Mouse (Mus musculus) gastrocnemius, adult 8-10 months (tissue): Measurements from ENCODE around the gene Ncapd3. TPM values are rescaled to one million over a fixed set of nuclear protein-coding genes. Genes with fewer than 3 reads are reported as not detected.
A peak's percentile ranks its signal among the peaks of the same experiment; 100 is the strongest.

ENCODE experiments used
- DNase-seq, 2 experiments: peaks; one replicate each; pipeline ENCODE4 v3.0.0; 2022; ENCODE audit warnings: low spot score in 2 of 2
- total RNA-seq, 4 experiments: library from RNA; stranded (reverse); gene quantifications; 2 replicates each; pipeline ENCODE4 v1.2.4; 2022

Ncapd3 gene
- total RNA-seq, 4 experiments from 2014 or later = 4.7 to 5.7 (median 5.0) TPM

DNA sequence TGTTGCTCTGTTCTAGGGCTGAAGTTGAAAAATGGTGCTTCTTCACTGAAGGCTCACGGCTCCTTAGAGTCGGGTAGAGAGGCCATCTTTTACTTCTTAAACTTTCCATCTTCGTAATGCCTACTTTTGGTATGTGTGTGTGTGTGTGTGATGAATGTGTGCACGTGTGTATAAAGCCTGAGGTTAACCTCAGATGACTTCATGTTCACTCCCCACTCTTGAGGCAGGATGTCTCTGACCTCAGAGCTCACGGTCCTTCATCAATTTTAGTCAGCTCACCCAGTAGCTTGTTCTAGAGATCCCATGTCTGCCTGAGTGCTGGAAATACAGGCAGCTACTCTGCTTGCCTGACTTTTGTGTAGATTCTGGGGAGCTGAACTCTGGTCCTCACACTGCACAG lies 13.9 kb downstream of the Ncapd3 start:
- DNase-seq = no peak

DNA sequence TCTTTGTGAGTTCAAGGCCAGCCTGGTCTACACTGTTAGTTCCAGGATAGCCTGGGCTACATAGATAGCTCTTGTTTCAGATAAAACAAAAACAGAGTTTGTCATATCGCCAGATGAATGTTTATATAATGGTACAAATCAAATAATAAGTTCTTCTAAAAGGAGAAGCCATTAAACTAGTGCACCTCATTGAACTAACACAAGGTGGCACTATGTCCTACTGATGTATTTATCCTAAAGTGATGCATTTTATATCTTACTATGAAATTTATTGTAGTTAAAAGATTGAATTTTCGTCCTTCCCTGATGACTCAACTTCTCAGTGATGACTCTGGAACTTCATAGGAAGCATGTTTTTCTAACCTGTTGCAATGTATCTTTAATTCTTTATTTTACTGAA lies 19.5 kb downstream of the Ncapd3 start:
- no peak for DNase-seq

DNA sequence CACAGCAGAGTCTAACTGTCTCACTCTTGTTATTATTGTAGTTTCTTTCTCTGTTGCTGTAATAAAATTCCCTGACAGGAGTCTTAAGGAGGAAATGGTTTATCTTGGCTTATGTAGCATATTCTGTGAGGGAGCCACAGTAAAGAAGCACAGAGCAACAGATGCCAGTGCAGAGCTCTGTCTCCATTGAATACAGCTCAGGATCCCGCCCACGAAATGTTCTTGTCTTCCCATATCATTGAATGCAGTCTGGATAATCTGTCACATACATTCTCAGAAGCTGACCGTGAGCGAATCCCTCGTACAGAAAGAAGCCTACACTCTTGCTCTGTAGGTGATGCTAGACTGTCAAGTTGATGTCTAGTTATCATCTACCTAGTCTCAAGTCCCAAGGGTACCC lies 28.4 kb downstream of the Ncapd3 start:
- DNase-seq = no peak

DNA sequence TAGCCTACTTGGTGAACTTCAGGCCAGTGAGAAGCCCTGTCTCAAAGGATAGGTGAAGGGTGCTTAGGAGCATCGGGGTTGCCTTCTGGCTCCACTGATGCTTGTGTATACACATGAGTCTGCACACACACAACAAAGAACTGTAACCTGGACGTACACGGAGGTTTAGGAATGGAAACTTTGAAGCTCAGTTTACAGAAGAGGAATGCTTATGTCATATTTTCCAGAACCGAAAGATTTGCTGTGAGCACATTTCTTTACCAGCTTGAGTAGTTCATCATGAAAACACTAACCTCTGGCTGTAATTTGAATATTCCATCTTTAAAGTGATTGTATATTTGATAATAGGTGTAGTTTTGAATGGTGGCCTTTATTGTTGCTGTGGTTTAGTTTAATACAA lies 40.9 kb downstream of the Ncapd3 start:
- DNase-seq = no peak

DNA sequence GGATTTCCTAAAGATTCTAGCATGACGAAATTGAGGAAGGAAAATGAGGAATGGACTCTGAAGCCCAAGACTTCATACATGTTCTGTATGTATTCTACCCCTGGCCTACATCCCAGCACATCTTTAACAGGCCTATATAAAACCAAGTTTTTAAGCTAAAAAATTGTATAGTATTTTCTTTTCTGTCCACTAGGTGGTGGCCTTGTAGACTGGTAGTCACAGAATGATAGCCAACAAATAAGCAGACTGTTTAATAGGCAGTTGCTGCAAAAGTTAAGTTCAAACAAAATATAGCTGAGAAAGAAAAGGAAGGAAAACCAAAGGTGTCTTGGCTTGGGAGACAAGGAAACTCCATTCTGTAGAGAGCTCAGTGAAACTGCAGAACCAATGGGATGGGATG lies 44.7 kb downstream of the Ncapd3 start:
- no peak for DNase-seq

DNA sequence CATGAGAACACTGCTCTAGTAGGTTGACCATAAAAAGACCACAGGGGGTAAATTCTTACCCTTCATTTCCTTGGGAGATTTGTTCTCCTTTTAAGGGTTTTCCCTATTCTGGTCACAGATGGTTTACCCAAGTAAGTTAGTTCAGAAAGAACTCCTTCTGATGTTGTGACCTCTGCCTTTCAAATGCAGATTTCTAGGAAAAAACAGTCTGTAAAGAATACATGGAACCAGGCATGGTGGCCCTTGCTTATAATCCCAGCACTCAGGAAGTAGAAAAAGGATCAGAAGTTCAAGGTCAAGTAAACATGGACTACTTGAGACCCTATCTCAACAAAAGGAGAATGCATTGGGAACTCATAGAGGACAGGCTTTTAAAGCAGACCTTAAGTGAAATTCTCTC lies 45.8 kb downstream of the Ncapd3 start:
- no peak for DNase-seq

DNA sequence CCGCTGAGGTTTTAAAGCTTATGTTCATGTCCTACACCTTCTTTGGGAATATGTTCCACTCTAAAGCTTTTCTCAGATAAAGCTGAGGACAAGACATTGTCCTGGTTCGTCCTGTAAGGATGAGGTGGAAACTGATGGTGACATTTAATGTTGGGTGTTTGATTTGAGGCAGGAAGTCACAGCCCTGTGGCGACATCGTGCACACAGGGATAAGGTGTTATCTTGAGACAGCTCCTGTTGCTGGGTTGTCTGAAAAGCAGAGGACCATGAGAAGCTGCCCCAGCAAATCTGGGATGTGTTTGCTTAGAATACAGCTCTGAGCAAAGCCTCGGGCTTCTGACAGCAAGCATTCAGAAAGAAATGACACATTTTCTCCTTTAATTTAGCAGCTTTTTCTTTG lies 56.3 kb downstream of the Ncapd3 start:
- DNase-seq = no peak

DNA sequence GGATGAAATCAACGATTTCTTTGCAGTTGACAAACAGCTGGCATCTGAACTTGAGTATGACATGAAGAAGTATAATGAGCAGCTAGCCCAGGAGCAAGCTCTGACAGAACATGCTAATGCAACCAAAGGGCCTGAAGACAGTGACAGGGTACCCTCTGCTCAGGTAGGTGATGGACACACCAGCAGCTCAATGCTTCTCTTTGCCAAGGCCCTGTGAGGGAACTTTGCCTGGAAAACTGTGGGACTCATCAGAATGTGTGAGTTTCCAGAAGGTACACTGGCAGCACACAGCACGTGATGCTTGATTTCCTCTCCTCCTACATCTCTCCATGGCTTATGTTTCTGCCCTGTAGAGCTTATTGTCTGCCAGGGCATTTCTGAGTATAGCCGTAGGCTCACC lies 57.4 kb downstream of the Ncapd3 start:
- no peak for DNase-seq

DNA sequence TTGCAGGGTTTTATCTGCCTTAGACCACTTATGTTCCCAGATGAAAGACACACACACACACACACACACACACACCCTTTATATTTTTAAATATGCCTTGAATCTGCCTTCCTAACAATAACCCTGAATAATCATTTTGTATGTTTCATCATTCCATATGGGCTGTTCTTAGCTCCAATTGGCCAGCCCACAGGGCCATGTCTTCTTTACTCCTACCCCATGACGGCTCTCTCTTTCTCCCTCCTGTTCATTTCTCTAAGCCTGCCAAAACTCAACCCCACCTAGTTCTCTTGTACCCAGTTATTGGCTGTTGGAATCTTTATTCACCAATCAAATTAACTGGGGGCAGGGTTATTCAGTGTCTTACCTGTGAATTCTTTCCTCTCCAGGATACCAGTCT lies 60.2 kb downstream of the Ncapd3 start:
- no peak for DNase-seq

DNA sequence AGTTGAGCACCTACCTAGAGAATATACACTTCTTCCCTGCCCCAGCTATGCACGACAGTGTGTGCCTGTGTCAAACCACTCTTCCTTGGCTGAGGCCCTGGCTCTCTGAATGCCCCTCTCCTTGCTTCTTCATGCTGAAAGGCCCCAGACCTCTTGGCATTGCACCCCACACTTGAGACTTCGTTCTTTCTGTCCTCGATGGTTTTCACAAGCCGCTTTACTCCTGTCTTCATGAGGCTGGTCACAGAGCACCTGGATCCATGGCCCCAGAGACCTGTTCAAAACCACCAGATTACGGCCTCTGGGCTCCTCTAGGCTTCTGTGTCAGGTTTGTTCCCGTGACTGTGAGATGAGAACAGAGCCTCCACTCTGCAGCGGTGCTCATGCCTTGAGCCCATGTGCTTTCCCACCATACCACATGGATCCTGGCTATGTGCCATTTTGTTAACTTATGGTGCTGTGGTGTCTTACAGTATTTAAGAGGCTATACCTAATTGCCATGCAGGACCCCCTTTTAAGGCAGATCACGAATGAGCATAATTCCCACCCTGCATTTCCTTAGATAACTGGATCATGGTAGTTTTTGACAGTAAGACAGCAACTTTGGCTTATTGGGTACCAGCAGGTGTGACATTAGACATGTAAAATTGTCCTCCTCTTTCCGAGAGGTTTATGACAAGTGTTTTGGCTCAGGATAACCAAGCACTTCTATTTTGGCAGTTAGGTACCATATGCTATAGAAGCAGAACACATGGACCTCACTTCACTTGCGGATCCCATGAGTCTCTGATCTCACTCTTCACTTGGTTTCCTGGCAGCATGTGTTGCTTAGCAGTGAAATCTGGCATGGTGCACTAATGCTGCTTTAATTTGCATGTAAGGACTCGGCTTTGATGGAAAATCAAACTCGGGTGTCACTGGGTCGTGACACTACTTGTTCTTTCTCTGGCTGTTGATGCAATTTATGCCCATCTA lies 61.1 kb downstream of the Ncapd3 start:
- no peak for DNase-seq

DNA sequence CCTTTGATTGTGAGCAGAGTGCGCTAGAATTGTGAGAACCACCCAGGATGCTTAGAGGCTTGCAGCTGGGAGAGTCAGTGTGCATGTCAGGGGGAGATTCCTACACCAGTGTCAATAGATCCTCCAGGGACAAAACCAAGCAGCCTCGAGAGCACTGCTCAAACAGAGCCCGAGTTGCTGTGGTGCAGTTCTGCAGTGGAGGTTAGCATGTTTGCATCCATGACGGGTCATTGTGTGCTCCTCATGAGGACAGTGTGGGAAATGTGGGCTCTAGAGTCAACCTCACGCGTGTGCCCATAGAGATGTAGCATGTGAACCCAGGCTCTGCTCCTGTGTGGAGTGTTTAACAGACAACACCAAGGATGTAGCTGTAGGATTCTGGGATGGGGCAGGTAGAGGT lies 62.9 kb downstream of the Ncapd3 start:
- DNase-seq = no peak

DNA sequence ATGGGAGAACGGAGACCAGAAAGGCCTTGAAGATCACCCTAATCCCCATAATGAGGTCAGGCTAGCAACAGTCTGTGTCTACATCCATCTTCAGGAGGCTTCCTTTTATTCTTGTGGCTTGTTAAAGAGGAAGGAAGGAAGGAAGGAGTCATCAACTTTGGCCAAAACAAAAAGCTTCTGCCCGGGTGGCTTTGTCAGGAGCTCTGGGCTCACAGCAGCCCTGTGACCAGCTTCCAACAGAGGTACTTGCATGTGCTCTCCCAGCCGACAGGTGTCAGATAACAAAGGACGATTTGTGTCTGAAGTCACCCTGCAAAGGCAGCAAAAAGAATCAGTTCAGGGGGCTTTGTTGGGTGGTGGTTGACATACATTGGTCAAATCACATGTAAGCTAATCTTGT lies 68.1 kb downstream of the Ncapd3 start:
- DNase-seq = no peak

DNA sequence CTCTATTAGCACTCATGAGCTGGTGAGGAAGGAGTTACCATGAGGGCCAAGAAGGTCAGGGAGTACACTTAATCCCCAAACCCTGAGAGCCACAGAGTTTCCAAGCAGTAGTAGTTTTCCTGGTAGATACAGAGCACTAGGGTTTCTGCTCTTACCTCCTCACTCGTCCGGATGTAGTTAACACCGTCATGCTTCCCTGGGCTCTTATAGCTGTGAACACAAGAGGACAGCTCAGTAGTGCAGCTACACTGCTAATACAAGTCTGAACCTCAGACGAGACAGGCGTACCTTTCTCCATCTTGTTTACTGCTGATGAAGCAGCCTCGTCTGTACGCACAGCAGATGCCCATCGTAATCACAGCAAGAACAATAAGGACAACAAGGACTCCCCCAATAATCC lies 68.6 kb downstream of the Ncapd3 start:
- no peak for DNase-seq

DNA sequence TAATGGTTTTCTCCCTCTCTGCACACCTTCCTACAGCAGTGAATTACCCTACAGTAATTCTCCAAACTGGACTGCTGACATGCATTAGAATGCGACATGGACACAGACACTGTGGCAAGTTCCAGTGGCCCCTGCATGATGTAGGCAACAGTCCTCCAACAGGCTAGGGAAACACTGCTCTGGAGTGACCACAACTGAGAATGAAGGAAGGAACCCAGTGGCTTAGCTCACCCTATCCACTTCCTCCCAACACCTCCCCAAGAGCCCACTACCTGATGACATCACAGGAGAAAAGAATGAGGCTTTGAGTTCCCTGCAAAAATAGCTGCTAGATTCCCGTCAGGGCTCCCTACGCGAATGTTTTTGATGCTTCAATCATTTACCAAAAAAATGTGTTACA lies 69.5 kb downstream of the Ncapd3 start:
- no peak for DNase-seq

DNA sequence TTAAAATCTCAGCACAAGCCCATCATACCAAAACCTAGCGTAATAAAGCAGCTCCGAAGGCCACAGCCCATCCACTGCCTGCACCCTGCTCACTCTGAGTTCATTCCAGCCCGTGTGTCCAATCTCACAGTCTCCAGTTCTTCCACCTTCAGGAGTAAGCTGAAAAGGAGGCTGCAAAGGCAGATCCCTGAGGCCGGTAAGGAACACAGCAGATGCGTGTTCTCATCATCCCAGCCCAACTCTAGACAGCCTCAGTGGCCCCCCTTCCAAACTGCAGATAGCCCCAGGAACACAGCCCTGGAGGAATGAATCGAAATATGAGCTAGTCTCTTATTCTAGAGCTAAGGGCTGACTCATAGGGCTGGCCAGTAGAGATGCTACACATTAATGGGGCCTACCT lies 71.5 kb downstream of the Ncapd3 start:
- DNase-seq = no peak

DNA sequence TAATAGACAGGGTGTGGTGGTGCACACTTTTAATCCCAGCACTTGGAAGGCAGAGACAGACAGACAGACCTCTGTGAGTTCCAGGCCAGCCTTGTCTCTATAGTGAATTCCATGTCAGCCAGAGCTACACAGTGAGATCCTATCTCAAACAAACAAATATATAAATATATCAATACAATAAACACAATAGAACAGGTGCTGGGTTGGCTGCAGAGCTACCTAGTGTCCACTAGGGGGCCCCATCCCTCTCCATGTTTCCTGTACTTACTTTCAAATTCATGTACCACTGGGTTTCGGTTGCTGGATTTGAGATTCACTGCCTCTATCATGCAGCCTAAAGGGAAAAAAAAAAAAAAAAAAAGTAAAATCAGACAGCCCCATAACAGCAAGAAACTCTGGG lies 76.1 kb downstream of the Ncapd3 start:
- DNase-seq = no peak

DNA sequence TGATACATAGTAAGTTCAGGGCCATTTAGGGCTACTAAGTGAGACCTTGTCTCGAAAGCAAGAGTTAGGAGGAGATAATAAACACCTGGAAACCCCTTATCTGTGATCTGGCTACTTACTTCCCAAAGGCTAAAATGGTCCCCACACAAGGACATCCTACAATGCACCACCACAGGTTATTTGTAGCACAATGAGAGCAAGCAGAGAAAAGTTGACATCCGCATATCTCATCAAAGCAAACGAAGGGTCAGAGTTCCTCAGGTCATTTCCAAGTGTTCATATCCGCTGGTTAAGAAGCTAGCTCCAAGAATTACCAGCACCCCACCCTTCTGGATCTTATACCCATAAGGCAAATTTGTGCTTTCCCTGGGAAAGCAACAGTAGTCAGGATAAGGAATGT lies 78.5 kb downstream of the Ncapd3 start:
- no peak for DNase-seq

DNA sequence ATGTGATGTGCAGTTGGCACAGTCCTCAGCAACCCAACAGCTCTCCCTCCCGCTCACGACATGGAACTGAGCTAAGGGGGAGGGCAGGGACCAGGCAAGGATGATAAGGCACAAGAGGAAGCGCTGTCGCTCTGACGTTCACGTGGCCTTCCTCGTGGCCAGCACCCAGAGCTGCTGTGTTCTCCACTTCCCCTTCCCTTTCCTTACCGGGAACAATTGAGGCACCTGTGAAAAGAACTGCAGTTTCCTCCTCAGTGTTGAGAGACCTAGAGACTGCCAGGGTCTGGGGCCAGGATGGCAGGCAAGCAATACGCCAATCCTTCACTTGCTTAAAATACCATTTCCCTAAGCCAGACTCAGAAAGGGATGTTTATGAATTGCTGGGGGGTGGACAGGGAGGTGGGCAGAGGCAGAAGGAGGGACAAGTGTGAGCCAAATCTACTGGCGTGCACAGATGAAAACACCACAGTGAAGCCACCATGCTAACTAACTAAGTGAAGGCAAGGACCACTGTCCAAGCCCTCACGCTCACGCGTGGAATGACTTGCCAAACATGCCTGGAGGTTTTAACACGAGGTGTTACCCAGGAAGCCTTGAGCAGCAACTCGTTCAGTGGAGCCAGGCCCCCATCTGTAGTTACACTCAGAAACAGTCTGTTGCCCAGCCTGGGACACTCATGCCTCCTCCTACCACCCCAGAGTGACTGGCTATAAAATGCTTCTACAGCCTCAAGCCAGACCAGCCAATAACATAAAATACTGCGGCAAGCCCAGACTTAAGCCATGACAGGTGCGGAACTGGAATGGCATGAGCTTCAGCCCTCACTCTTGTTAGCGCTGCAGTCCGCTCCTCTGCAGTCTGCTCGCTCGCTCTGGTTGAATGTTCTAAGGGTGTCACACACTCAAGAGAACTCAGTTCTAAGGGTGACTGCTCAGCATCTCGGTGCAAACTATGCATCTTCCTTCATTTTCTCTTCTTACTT lies 79.8 kb downstream of the Ncapd3 start:
- peak; percentile 21 to 42 for DNase-seq

DNA sequence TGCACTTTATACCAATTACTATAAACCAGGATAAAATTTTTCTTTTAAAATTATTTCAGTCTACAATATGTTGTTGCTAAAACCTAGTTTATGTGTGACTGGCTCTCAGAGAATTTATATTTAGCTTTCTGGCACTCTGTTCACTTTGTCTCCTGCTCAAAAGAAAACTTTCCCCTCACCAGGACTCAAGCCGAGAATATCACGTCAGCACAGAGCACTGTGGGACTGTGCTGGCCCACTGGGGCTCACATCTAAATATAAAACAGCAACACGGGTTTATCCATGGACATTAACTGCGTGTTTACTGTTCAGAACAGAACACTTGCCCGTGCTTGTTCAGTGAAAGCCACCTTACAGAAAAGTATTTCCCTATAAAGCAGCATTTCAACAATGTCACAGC lies 80.7 kb downstream of the Ncapd3 start:
- DNase-seq = peak in 1 of 2 experiments; percentile 21

DNA sequence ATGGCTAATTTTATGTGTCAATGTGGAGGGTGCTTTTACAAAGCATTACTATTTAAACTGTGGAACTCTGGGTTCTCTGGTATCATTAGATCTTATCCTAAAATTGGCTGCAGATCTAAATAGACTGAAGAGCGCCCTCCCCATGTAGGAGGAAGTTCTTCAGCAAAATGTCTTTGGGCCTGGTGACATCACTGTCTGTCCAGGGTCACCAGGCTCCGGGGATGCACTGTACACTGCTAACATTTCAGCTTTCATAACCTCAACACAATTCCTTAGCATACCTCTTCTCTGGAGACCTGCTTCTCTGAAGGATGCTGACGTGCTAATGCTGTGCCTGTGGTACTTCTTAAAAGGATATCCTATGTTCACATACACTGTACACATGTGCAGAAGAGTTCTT lies 81.8 kb downstream of the Ncapd3 start:
- DNase-seq = no peak

DNA sequence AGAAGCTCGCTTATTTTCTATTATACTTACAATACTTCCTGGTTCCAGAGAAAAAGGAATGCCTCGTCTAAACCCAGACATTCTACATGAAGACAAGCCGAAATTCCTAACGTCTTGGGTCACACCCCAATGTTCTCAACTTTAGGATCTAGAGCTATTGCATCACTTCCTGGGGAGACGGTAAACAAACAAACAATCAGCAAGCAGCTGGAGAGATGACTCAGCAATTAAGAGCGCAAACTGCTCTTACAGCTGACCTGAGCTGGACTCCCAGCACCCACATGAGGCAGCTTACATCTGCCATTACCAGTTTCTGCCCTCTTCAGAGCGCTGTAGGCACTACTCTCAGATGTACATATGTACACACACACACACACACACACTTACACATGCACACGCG lies 91.3 kb downstream of the Ncapd3 start:
- no peak for DNase-seq

DNA sequence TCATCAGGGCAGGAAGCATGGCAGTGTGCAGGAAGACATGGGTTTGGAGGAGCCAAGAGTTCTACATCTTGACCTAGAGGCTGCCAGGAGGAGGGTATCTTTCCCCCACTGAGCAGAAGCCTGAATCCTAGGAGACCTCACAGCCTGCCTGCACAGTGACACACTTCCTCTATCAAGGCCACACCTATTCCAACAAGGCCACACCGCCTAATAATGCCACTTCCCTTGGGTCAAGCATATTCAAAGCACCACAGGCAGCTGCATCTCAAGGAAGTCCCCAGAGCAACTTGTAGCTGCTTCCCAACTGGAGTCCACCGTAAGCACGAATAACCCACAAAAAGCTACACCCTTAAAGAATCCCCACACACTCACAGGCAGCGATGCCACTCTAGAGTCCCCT lies 92.1 kb downstream of the Ncapd3 start:
- DNase-seq = no peak
